Comparison of ENCODE assay signal across 24 mouse cellular contexts in the genomic region with DNA sequence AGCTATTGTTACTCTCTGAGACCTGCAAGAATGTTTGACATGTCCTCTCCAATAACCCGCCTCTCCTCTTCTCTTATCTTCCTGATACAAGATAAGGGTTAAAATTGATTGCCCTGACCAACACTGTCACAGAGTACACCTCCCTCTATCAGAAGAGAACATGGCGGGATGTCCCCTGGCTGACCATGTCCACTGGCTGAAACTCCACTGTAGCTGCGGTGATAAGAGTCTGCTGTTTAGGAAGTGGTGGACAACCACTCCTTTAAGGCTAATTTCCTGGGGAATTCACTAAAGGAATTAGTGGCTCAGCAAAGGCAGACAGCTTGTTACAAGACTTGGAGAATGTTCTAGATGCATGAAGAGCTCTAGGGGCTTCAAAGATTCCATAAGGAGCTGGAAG.
DNase-seq lines count a peak whose midpoint lies in the region; ATAC-seq and TF ChIP-seq lines count a peak whose summit lies in the region.
"Had no signal": no experiment of that assay in that cellular context is flagged by ENCODE, and none has a peak within 500 bp of the region (broad histone marks: within the 10 kb centered on the region; RNA-seq: fewer than 3 reads in every experiment).

No protein-coding gene starts in this region.

- H3K4me2 ChIP-seq in liver, embryonic 11.5 days = no peak overlapping the region
- H3K4me2 ChIP-seq in liver, postnatal 0 days (ENCODE audit: low read depth, low read length) = no peak overlapping the region
- H3K4me2 ChIP-seq in liver, embryonic 13.5 days = no peak overlapping the region
- H3K4me2 ChIP-seq: forebrain, embryonic 13.5 days; heart, embryonic 12.5 days; heart, embryonic 15.5 days; hindbrain, embryonic 14.5 days had no signal

- no peaks in the 10 kb centered on the region for H3K27me3 ChIP-seq in heart, embryonic 10.5 days (ENCODE audit: insufficient read depth, poor library complexity, severe bottlenecking)
- H3K27me3 ChIP-seq in liver, embryonic 11.5 days (replicated peaks; ENCODE audit: control insufficient read depth, insufficient read depth, low read length) = no peaks in the 10 kb centered on the region
- H3K27me3 ChIP-seq in liver, postnatal 0 days (ENCODE audit: insufficient read depth, low read length) = no peaks in the 10 kb centered on the region
- no peaks in the 10 kb centered on the region for H3K27me3 ChIP-seq in megakaryocyte, embryonic 14.5 days (replicated peaks)
- H3K27me3 ChIP-seq in liver, embryonic 13.5 days = no peaks in the 10 kb centered on the region
- H3K27me3 ChIP-seq: forebrain, embryonic 13.5 days; heart, embryonic 12.5 days; heart, embryonic 15.5 days had no signal

- no peak for DNase-seq in heart, embryonic 10.5 days (ENCODE audit: low spot score)
- DNase-seq in heart, adult 11 months = no peak
- no peak for DNase-seq in liver, embryonic 11.5 days (ENCODE audit: low spot score)
- no peak for DNase-seq in liver, postnatal 0 days
- DNase-seq in liver, embryonic 13.5 days = no peak
- DNase-seq: adrenal gland, adult 8-10 months; adrenal gland, postnatal 25 days; cerebellum, adult 11-12 months; cerebellum, adult 8-10 months; cerebellum, postnatal 10 days; gastrocnemius, postnatal 10 days; gastrocnemius, postnatal 36 days; heart, postnatal 10 days; heart, postnatal 36 days had no signal

- H3K27ac ChIP-seq in heart, embryonic 10.5 days = peak overlapping the region; percentile 44; the same call in 1 of the 2 replicates
- peak overlapping the region; percentile 47; the same call in 1 of the 2 replicates for H3K27ac ChIP-seq in liver, embryonic 11.5 days (ENCODE audit: low read depth, low read length)
- H3K27ac ChIP-seq in liver, postnatal 0 days (ENCODE audit: low read depth) = no peak overlapping the region
- peak overlapping the region; percentile 20; the same call in 1 of the 2 replicates for H3K27ac ChIP-seq in liver, embryonic 13.5 days
- H3K27ac ChIP-seq: forebrain, embryonic 10.5 days; forebrain, embryonic 13.5 days; heart, embryonic 15.5 days had no signal

- no peak overlapping the region for H3K9ac ChIP-seq in liver, embryonic 11.5 days (ENCODE audit: low read depth, low read length)
- no peak overlapping the region for H3K9ac ChIP-seq in liver, postnatal 0 days (replicated peaks)
- H3K9ac ChIP-seq in liver, embryonic 13.5 days = no peak overlapping the region
- H3K9ac ChIP-seq: forebrain, embryonic 13.5 days; heart, embryonic 12.5 days; heart, embryonic 15.5 days; hindbrain, embryonic 14.5 days had no signal

- ATAC-seq in liver, embryonic 11.5 days (replicated peaks; ENCODE audit: low FRiP score) = no peak
- ATAC-seq in liver, postnatal 0 days = no peak
- no peak for ATAC-seq in megakaryocyte, adult 5-6 weeks (ENCODE audit: poor library complexity, severe bottlenecking)
- ATAC-seq in liver, embryonic 13.5 days (ENCODE audit: low read depth) = no peak
- ATAC-seq: activated CD4-positive, CD25-positive, alpha-beta regulatory T cell, adult 4 months; forebrain, embryonic 13.5 days; forebrain, embryonic 16.5 days had no signal

- H3K9me3 ChIP-seq in heart, embryonic 10.5 days = no peaks in the 10 kb centered on the region
- H3K9me3 ChIP-seq in liver, embryonic 11.5 days (ENCODE audit: control insufficient read depth, low read length) = no peaks in the 10 kb centered on the region
- no peaks in the 10 kb centered on the region for H3K9me3 ChIP-seq in liver, postnatal 0 days (ENCODE audit: low read length)
- no peaks in the 10 kb centered on the region for H3K9me3 ChIP-seq in megakaryocyte, embryonic 14.5 days
- H3K9me3 ChIP-seq in liver, embryonic 13.5 days (replicated peaks) = no peaks in the 10 kb centered on the region
- H3K9me3 ChIP-seq: forebrain, embryonic 10.5 days; forebrain, embryonic 13.5 days; heart, embryonic 12.5 days; heart, embryonic 15.5 days; hindbrain, embryonic 10.5 days had no signal

- peaks cover 63% of the 10 kb centered on the region for H3K4me1 ChIP-seq in heart, embryonic 10.5 days
- H3K4me1 ChIP-seq in liver, embryonic 11.5 days (replicated peaks; ENCODE audit: control insufficient read depth, insufficient read depth, low read length) = peaks cover 37% of the 10 kb centered on the region
- H3K4me1 ChIP-seq in liver, postnatal 0 days (ENCODE audit: insufficient read depth) = peaks cover 25% of the 10 kb centered on the region
- peaks cover 100% of the 10 kb centered on the region for H3K4me1 ChIP-seq in megakaryocyte, embryonic 14.5 days
- peaks cover 71% of the 10 kb centered on the region for H3K4me1 ChIP-seq in liver, embryonic 13.5 days (replicated peaks)

- no peak overlapping the region for H3K4me3 ChIP-seq in heart, embryonic 10.5 days
- H3K4me3 ChIP-seq in liver, embryonic 11.5 days (ENCODE audit: low read depth, low read length) = no peak overlapping the region
- no peak overlapping the region for H3K4me3 ChIP-seq in liver, postnatal 0 days (ENCODE audit: low read depth, low read length)
- H3K4me3 ChIP-seq in megakaryocyte, embryonic 14.5 days (replicated peaks) = peak overlapping the region; percentile 88
- H3K4me3 ChIP-seq in liver, embryonic 13.5 days (replicated peaks) = no peak overlapping the region
- H3K4me3 ChIP-seq: forebrain, embryonic 10.5 days; forebrain, embryonic 13.5 days; heart, embryonic 12.5 days; heart, embryonic 15.5 days; hindbrain, embryonic 10.5 days had no signal

- no peaks in the 10 kb centered on the region for H3K36me3 ChIP-seq in heart, embryonic 10.5 days
- H3K36me3 ChIP-seq in liver, embryonic 11.5 days (ENCODE audit: control insufficient read depth, insufficient read depth, low read length) = no peaks in the 10 kb centered on the region
- H3K36me3 ChIP-seq in liver, postnatal 0 days (replicated peaks; ENCODE audit: insufficient read depth, low read length) = no peaks in the 10 kb centered on the region
- H3K36me3 ChIP-seq in megakaryocyte, embryonic 14.5 days (replicated peaks; ENCODE audit: low read length) = peaks cover 52% of the 10 kb centered on the region
- H3K36me3 ChIP-seq in liver, embryonic 13.5 days = no peaks in the 10 kb centered on the region
- H3K36me3 ChIP-seq: forebrain, embryonic 10.5 days; heart, embryonic 12.5 days; heart, embryonic 15.5 days; hindbrain, embryonic 10.5 days had no signal

- TF ChIP-seq CTCF in liver, postnatal 0 days (IDR thresholded peaks at IDR 0.05; ENCODE audit: low read depth) = no peak

- no peak for TF ChIP-seq EP300 in liver, postnatal 0 days (IDR thresholded peaks at IDR 0.05; ENCODE audit: low read depth)

- 22% methylated on average over 3 of the region's 3 CpGs for WGBS in heart, embryonic 10.5 days
- WGBS in liver, embryonic 11.5 days = 39% methylated on average over 3 of the region's 3 CpGs
- WGBS in liver, postnatal 0 days (ENCODE audit: insufficient replicate concordance) = 41% methylated on average over 3 of the region's 3 CpGs
- 45% methylated on average over 3 of the region's 3 CpGs for WGBS in liver, embryonic 13.5 days (ENCODE audit: insufficient replicate concordance)
